Mouse (Mus musculus): ENCODE results near the gene Ces5a.
"Not testable (repeated sequence)": the region's sequence is repeated elsewhere in the genome, so short reads cannot be mapped to it uniquely, and the experiment has no call there.

The Ces5a gene

DNA sequence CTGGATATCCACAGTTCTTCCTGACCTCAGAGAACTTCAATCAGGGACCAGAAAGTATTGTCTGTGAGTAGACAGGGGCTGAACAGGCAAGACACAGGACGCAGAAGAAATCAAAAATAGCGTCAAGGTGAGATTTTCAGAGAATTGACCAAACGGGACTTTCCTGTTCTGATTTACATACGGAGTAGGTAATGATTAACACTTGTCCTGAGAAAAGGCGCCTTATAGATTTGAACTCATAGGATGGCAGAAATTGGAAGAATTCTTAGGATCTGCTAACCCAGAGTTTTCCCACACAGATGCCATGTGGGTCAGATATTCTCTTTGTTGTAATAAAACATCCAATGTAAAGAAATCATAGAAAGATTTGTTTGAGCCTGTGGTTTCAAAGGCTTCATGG, at the start of gene Ces5a:
Gene Ces5a, minus strand, starts transcription at position 101 of the 400 bp plus-strand sequence.
- no peak for DNase-seq

DNA sequence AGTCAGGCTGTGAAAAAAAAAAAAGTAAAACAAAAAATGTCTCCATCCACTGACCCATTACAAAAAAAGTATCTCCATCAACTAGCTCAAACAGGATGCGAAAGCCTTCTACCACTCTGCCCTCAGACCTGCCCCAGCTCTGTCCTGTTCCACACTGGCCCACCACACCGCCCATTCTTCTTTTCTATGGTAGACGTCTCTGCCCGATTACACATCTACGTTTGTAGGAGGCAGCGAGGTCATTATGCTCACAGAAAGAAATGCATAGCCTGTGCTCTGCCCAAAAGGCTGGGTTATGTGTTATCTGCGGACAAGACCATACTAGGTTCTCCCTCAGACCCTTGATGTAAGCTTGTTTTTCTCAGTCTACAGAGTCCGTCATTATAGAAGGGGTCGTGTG, 37.2 kb upstream of the Ces5a start:
- DNase-seq, result no peak

DNA sequence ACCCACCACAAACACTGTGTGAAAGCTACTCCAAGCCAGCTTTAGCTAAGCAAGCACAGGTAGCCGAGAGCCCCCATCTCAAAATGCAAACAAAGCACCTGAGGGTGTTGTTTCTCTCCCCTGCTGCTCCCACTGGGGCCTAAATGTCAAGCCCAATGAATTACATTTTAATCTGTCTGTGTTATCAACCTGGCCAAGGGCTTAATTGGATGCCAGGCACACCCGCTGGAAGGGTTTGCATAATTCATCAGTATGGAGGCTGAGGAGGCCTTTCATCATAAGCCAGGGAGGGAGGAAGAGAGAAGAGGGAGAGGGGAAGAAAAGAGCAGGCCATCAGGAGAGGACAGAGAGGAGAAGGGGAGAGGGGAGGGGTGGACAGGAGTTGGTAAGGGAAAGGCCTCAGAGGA, 36.5 kb upstream of the Ces5a start:
- no peak for DNase-seq

DNA sequence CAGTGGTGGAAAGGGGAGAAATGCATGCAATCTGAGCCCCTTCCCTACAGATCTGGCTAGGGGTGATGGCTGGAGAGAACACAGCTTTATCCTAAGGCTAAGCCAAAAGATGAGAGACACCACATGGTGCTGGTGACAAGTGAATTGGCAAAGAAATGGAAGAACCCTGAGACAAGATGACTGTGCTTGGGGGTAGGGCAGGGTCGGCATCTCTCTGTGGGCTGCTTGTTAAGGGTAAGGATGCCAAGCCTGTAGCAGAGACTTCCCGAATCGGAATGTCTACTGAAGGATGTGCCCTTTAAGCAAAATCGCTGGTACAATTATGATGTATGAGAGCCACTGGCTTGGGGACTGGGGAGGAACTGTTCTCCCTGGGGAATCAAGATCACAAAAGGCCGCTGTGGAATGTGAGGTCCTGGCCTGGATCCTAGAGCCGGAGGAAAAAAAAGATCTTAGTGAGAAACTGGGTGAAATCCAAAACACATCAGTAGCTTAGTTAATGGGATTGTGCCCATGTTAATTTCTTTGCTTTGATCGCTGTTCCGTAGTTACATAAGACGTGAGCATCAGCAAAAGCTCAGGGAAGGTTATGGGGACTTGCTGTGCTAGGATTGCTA, 35.8 kb upstream of the Ces5a start:
- DNase-seq, result peak; percentile 38 to 74

DNA sequence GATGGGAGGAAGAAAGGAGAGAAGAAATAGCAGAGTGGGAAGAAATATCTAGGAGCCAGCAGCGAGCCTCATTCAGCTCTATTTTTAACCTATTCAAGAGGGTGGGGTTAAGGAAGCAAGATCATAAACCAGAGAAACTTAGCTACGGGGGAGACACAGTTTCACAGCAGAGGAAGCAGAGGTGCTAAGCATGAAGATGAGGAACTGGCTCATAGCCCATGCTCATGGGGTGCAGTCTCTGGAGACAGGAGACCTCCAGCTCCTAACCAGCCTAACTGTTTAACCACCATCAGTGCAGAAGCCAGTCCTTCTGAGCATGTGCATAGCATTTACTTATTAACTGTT, 34.5 kb upstream of the Ces5a start:
- DNase-seq, result no peak

DNA sequence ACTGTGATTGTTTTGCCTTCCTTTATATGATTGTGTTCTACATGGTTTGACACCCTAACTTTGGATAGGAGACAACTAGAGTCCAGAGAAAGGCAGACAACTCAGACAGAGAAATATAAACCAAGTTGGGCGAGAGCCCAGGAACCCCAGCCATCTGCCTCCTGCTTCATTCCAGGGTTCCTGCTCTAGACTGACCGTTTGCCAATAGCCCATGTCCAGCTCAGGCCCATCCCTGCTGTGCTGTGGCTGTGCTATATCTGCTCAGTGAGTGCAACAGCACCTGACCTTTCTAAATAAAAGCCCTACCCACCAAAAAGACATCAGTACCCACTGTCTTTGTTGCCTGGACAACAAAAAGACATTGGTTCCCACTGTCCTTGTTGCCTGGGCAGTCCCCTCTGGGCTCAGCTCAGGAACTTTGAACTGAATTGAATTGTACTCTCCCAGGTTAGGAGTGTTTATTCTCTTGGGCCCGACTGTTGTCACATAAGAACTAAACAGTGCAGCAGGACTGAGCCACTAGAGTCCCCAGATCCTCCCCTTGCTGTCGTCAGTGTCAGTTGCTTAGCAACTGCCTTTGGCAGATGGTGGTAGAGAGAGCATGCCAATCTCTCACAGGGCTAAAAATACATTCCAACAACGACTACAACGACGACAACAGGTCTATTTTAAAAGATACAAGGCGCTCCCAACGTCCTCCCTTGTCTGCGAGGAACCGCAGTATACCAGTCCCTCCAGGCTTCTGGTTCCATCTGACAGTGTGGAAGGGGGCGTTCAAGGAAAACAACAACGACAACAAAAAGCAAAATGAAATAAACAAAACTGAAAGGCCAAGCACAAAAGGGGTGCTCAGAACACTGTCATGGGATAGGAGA, 33.9 kb upstream of the Ces5a start:
- peak; percentile 56 to 66 for DNase-seq

DNA sequence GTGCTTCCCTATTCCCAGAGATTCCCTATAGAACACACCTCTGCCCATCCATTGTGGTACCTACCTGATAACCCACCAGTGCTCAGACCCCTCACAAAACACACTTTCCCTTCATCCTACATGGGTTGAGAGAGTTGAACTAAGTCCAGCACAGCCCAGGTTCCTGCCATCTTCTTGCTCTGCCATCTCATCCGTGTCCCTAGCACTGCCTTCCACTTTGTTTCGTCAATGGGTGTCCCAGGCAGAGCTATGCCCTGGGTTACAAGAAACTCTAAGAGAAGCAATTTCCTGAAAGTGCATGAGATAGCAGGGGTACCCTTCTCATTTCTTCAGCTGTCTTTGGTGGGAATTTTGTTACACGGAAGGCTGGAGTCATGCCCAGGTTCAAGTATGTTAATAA, 33.0 kb upstream of the Ces5a start:
- DNase-seq, result no peak

DNA sequence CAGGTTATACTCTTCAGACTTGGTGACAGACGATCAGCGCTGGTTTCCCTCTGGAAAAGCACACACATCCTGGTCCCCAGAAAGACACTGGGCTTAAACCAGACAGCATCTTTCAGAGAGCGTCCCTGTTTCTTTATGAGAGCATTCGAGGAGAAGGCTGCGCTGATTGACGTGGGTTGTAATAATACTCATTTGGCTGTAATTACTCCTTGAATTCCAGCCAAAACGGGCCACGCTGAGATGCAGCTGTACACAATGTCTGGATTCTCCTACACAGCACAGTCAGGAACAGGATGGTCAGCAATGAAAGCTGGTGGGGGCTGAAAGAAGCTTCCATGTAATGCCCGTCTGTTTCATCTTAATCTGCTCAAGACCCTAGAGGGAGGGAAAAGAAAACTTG, 31.5 kb upstream of the Ces5a start:
- no peak for DNase-seq

DNA sequence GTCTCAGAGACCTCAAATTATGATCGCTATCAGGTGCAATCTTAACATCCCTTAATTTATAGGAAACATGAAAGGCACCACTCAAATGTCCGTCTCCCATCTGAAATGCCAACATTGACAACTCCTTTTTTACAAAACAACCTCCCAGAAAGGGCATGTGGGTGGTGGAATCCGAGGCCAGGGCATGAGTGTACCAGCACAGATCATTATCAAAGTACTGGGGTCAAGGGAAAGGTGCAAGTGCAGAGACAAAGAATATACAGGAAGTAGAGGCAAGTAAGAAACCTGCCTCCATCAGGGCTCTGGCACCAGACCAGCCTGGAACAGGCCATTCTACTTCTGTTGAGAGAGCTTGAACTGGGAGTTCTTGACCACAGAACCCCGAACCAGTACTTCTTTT, 29.0 kb upstream of the Ces5a start:
- no peak for DNase-seq

DNA sequence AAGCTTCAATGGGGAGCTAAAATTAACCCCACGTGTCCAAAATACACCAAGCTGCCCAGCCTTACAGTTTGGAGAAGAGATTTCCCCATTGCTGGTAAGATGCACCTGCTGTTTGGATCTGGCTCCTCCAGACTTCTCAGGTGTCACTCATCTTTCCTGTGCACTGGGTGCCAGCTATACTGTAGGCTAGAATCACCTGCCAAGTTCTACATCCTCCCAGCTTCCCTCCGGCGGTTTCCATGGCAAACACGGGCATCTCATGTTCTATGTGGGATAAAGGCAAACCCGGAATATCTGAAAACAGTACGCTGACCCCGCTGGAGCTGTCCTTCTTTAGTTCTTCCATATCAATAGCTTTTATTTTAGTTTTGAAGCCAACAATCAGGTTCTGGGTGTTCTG, 27.9 kb upstream of the Ces5a start:
- DNase-seq, result no peak

DNA sequence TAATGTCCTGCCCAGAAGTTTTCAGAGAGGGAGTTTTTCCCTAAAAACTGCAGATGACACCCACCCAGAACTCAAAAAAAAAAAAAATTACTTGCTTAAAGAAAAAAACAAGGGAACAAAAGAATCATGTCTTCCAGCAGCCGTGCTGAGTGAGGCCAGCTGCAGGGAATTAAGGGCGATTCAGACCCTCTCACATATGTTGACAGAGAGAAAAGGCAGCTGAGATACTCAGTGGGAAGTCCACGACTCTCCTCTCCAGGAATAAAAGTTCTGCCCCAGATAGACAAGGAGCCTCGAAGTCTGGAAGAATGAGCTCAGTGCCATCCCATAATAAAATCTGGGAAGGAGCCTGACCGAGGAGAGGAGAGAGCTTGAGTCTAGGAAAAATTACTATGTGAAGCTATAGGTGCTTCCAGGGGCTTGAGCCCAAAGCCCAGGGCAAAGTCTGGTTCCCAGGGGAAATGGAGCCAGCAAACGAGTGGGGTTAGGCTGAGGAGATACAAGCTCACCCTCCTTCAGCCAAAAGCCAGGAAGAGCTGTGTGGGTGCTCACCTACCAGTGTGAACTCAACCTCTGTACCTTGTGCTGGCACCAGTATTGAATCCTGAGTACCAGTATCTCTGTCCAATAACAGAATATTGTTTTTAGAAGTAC, 27.1 kb upstream of the Ces5a start:
- DNase-seq, result peak in 1 of 2 experiments; percentile 32

DNA sequence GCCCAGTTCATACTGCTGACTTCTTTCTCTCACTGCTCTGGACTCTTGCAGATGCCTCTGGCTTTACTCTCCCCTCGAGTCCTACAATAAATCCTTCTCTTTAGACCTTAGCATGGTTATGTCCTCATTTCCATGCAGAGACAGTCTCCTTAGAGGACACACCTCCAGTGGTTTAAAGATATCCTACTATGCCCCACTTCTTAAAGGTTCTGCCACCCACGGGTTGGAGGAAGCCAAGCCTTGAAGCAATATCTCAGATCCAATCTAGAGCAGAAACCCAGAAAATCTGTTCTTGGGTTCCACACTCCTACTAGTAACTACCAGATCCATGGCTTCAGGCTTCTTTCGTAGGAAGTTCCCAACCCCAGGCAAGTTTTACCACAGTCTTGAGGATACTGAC, 25.6 kb upstream of the Ces5a start:
- DNase-seq, result no peak

DNA sequence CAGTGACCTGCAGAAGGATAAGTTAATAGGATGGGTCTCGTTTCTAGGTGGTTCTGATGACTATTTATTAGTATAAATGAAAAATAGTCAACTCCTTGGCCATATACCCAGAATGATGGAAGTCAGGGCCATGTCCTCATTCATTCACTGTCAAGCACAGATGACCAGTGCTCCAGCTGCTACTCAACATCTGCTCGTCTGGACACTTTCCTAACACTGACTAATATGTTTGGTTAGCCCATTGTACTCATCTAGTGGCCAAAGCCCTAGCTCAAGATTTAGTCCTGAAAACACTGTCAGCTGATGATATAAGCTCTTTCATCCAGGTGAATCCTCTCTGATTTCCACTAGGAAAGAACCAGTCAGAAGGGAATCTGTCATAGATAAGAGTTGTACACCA, 24.1 kb upstream of the Ces5a start:
- no peak for DNase-seq

DNA sequence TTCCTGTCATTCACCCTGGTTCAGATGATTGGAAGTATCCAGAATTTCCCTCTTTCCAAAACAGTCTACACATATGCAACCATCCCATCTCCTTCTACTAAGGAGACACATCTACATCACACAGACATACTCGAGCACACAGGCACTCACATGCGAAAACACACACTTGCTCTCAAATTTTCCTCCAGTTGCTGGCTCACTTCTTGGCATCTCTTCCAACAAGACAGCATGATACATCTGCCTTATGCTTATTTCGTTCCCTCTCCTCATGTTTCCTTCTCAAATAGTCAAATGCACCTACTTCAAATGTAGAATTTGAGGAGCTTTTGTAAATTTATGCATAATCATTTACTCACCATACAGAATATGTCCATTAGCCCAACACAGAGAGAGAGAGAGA, 33.0 kb downstream of the Ces5a start:
- no peak for DNase-seq

DNA sequence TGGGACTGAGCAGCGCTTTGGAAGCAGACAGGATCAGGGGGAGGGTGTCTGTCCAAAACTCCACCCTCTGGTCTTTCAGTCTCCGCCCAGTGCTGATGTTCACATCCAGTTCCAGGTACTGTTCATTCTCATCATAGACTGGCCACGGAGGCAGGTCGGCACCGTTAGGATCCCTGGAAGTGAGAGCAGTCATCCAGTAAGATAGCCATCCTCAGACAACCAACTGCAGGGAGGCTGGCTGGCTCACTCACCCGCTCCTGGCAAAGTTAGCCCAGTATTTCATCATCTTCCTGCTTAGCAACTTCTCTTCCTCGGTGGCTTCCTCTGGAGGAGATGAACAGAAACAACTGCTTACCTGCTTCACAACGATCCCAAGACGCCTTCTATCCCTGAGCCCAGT, 36.2 kb downstream of the Ces5a start:
- no peak for DNase-seq

DNA sequence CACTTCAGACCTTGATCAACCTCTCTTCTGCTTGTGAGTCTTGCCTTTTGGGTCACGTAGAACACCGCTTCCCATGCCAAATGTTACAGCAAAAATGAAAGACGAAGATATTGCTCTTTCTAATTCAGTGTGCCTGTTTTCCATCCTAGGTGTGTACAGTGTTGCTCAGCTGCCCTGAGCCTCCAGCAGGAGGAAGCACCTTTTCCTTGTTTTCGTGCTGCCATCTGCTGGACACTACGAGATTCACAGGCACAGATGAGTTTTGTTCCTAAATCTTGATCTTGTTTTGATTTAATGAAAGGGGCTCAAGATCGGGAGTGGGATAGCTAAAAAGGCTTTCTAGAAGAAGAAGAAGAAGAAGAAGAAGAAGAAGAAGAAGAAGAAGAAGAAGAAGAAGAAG, 40.3 kb downstream of the Ces5a start:
- DNase-seq, result peak in 1 of 2 experiments; percentile 28

DNA sequence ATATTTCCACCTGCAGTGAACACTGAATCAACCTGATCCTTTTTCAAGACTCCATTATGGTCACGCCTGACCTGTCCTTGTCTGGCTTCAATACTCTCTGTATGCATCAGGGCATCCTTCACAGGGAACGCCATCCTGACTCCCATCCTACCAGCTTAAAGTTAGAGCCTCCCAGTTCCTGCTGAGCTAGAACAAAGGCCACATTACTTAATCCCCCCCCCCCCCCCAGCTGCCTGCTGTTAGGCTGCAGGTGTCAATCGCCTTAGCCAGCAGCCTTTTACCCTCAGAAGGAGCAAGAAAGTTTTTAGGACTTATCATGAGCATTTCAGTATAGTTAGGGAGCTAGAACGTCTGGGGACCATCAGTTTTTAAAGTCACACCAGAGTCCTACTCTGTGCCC, 46.9 kb downstream of the Ces5a start:
- no peak for DNase-seq

DNA sequence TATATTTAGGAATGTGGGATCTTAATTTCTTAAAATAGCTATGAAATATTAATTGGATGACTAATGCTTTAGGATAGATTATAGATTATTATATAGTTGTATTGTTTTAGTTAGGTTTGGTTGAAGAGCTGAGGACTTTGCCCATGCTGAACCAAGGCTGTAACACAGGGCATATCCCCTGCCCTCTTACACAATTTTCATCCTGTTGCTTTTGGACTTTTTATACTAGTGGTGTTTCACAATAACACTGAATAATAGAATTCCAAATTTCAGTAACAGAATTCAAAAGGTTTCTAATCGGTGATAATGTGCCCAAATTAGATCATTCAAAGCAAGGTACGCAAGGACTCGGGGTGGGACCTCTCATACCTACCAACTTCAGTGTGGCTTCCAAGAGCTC, 57.4 kb downstream of the Ces5a start:
- DNase-seq, result no peak

DNA sequence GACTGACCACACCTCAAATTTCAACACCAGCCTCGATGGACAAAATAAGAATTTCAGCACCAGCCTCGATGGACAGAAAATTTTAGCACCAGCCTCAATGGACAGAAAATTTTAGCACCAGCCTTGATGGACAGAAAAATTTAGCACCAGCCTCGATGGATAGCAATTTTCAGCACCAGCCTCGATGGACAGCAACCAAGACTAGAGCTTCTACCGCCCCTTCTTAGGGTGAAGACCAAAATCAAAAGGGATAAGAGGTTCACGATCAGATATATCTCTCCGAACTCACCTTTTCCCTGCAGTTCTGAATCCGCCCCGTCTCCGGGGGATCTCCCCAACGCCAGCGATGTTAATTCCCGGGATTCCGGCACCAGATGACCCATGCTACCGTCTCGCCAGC, 65.9 kb downstream of the Ces5a start:
- DNase-seq, result not testable (repeated sequence)

DNA sequence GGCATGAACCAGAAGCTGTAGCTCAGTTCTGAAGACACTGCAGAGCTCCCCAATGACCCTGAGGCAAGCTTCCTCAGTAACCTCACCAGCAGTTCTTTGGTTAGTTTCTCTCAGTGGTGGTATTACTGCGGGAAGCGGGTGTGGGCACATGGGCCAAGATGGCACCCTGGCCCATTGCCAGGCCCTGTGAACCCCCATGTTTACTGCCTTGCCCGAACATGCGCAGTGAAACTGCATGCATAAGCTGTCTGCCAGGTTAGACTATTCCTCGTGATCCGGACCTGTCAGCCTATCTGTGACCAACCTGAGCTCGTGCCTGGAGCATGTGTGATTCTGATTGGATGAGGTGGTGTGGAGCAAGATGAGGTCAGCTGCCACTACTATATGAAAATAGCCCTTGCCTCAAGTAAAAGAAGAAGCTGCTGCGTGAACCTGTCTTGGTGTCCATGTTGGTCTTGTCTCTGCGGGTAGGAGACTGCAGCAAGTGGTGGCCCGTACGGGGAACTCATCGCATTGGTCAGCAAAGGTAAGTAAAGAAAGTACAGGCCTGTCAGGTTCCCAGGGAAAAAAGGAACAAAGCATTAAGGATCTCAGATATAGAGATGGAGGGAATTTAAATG, 81.3 kb downstream of the Ces5a start:
- no peak for DNase-seq
